Mouse (Mus musculus) hindbrain, embryonic 14.5 days (tissue): Measurements from ENCODE around the gene Inpp5f. TPM values are rescaled to one million over a fixed set of nuclear protein-coding genes. Genes with fewer than 3 reads are reported as not detected.

Experiments
- ATAC-seq: fragments of 200-750 bp; cut with Nextera tagmentation; 2 replicates; pipeline ENCODE4 v1.8.0; 2017; ENCODE audit warnings: moderate number of reproducible peaks, mild to moderate bottlenecking, moderate TSS enrichment, moderate library complexity; ENCODE audit not compliant: low FRiP score
- DNase-seq: peaks from one replicate; pipeline ENCODE4 v3.0.0-alpha.2; 2015; ENCODE audit warnings: low spot score
- H3K27ac ChIP-seq: fragments of 300-500 bp; sonication (generic); 2 replicates; pipeline ENCODE4 v1.5.1; 2014; ENCODE audit warnings: mild to moderate bottlenecking, moderate library complexity
- H3K27me3 ChIP-seq: fragments of 300-500 bp; sonication (generic); 2 replicates; pipeline ENCODE4 v1.6.1; 2014; ENCODE audit warnings: mild to moderate bottlenecking, low read length, mixed read lengths; ENCODE audit not compliant: control insufficient read depth, insufficient read depth
- H3K36me3 ChIP-seq: fragments of 300-500 bp; sonication (generic); replicated peaks from 2 replicates; pipeline ENCODE4 v1.6.1; 2014; ENCODE audit not compliant: control insufficient read depth, insufficient read depth
- H3K4me1 ChIP-seq: fragments of 300-500 bp; sonication (generic); replicated peaks from 2 replicates; pipeline ENCODE4 v1.6.1; 2014; ENCODE audit warnings: antibody characterized with exemption, low read length, mixed read lengths; ENCODE audit not compliant: control insufficient read depth, insufficient read depth
- H3K4me2 ChIP-seq: fragments of 300-500 bp; sonication (generic); replicated peaks from 2 replicates; pipeline ENCODE4 v1.6.1; 2014; ENCODE audit warnings: mild to moderate bottlenecking, moderate library complexity
- H3K4me3 ChIP-seq: fragments of 300-500 bp; sonication (generic); replicated peaks from 2 replicates; pipeline ENCODE4 v1.5.1; 2014; ENCODE audit warnings: mild to moderate bottlenecking, low read length
- H3K9ac ChIP-seq: fragments of 300-500 bp; sonication (generic); 2 replicates; pipeline ENCODE4 v1.6.1; 2014
- H3K9me3 ChIP-seq: fragments of 300-500 bp; sonication (generic); 2 replicates; pipeline ENCODE4 v1.6.1; 2016; ENCODE audit warnings: low read length; ENCODE audit not compliant: control insufficient read depth
- WGBS: fragments of 180-500 bp; shearing (Covaris S2); extraction: QIAGEN DNeasy Blood & Tissue Kit; methylation state at CpG from one replicate; pipeline ENCODE4 v1.1.7; 2014; 5-methylcytosine and 5-hydroxymethylcytosine counted together
- polyA plus RNA-seq: library from polyadenylated mRNA; unstranded; fragments of >200 nt; fragmentation: Nextera tagmentation; extraction: Ambion mirVana; gene quantifications from 2 replicates; pipeline ENCODE4 v1.2.1, GENCODE M21; 2014

The Inpp5f gene
- polyA plus RNA-seq, 1 experiment from 2014 or later: 418 TPM

- Histone ChIP-seq H3K4me2 (no peak overlapping the region), H3K9me3 (no peaks in the 10 kb centered on the region), H3K27me3 (no peaks in the 10 kb centered on the region), H3K4me3 (no peak overlapping the region), H3K4me1 (no peaks in the 10 kb centered on the region; the same call in 1 of the 2 replicates), H3K9ac (no peak overlapping the region), H3K27ac (no peak overlapping the region), H3K36me3 (no peaks in the 10 kb centered on the region)
- ATAC-seq (no peak), DNase-seq (no peak)
- WGBS: 92% methylated on average over 1 of the region's 1 CpGs
Observed at GRCm38 (mm10) chr7:128627723-128628122, 16.6 kb downstream of the Inpp5f start.

GRCm38 (mm10) chr7:128633156-128633555 is 22.0 kb downstream of the Inpp5f start:
- no peak overlapping the region for H3K27ac ChIP-seq
- H3K4me2 ChIP-seq: no peak overlapping the region
- H3K4me3 ChIP-seq: no peak overlapping the region
- DNase-seq: no peak
- H3K9me3 ChIP-seq: no peaks in the 10 kb centered on the region
- H3K27me3 ChIP-seq: no peaks in the 10 kb centered on the region
- no peaks in the 10 kb centered on the region for H3K36me3 ChIP-seq
- no peak for ATAC-seq
- no peak overlapping the region for H3K9ac ChIP-seq
- no peaks in the 10 kb centered on the region for H3K4me1 ChIP-seq
- 92% methylated on average over 4 of the region's 4 CpGs for WGBS

- WGBS: 66% methylated on average over 5 of the region's 5 CpGs
- Histone ChIP-seq H3K4me1 (peaks cover 6% of the 10 kb centered on the region; the same call in 1 of the 2 replicates), H3K9ac (no peak overlapping the region), H3K27me3 (no peaks in the 10 kb centered on the region), H3K36me3 (no peaks in the 10 kb centered on the region), H3K4me2 (no peak overlapping the region), H3K27ac (peak overlapping the region; percentile 62), H3K4me3 (no peak overlapping the region), H3K9me3 (no peaks in the 10 kb centered on the region)
- ATAC-seq (no peak), DNase-seq (no peak)
Observed at GRCm38 (mm10) chr7:128639925-128640485, 28.9 kb downstream of the Inpp5f start.

GRCm38 (mm10) chr7:128641571-128641970 is 30.4 kb downstream of the Inpp5f start:
- ATAC-seq (no peak), DNase-seq (no peak)
- 80% methylated on average over 7 of the region's 7 CpGs for WGBS
- no peaks in the 10 kb centered on the region for H3K9me3 ChIP-seq
- no peak overlapping the region for H3K4me3 ChIP-seq
- H3K27ac ChIP-seq: no peak overlapping the region
- no peak overlapping the region for H3K4me2 ChIP-seq
- H3K9ac ChIP-seq: no peak overlapping the region
- H3K27me3 ChIP-seq: no peaks in the 10 kb centered on the region
- no peaks in the 10 kb centered on the region for H3K36me3 ChIP-seq
- H3K4me1 ChIP-seq: peaks cover 6% of the 10 kb centered on the region; the same call in 1 of the 2 replicates

- DNase-seq (no peak), ATAC-seq (no peak)
- H3K4me1 ChIP-seq: peaks cover 6% of the 10 kb centered on the region; the same call in 1 of the 2 replicates
- H3K36me3 ChIP-seq: no peaks in the 10 kb centered on the region
- no peak overlapping the region for H3K4me2 ChIP-seq
- 78% methylated on average over 5 of the region's 5 CpGs for WGBS
- H3K9ac ChIP-seq: no peak overlapping the region
- no peak overlapping the region for H3K4me3 ChIP-seq
- no peak overlapping the region for H3K27ac ChIP-seq
- H3K9me3 ChIP-seq: no peaks in the 10 kb centered on the region
- H3K27me3 ChIP-seq: no peaks in the 10 kb centered on the region
Observed at GRCm38 (mm10) chr7:128642386-128642785, 31.3 kb downstream of the Inpp5f start.

GRCm38 (mm10) chr7:128656970-128657369 is 45.8 kb downstream of the Inpp5f start:
- ATAC-seq: no peak
- no peaks in the 10 kb centered on the region for H3K4me1 ChIP-seq
- 91% methylated on average over 1 of the region's 1 CpGs for WGBS

GRCm38 (mm10) chr7:128663906-128664305 is 52.8 kb downstream of the Inpp5f start:
- Histone ChIP-seq H3K4me2 (no peak overlapping the region), H3K36me3 (peaks cover 19% of the 10 kb centered on the region), H3K4me3 (no peak overlapping the region), H3K4me1 (no peaks in the 10 kb centered on the region), H3K9ac (no peak overlapping the region), H3K9me3 (no peaks in the 10 kb centered on the region), H3K27me3 (no peaks in the 10 kb centered on the region), H3K27ac (no peak overlapping the region)
- ATAC-seq: no peak
- WGBS: 85% methylated on average over 8 of the region's 8 CpGs
- no peak for DNase-seq

More at GRCm38 (mm10) chr7:128656970-128657369, 45.8 kb downstream of the Inpp5f start:
- H3K27ac ChIP-seq: no peak overlapping the region
- DNase-seq: no peak
- H3K27me3 ChIP-seq: no peaks in the 10 kb centered on the region
- no peak overlapping the region for H3K4me3 ChIP-seq
- no peak overlapping the region for H3K9ac ChIP-seq
- no peak overlapping the region for H3K4me2 ChIP-seq
- H3K9me3 ChIP-seq: no peaks in the 10 kb centered on the region
- H3K36me3 ChIP-seq: no peaks in the 10 kb centered on the region

- WGBS: 91% methylated on average over 11 of the region's 11 CpGs
- peaks cover 20% of the 10 kb centered on the region for H3K36me3 ChIP-seq
- H3K27ac ChIP-seq: no peak overlapping the region
- H3K9me3 ChIP-seq: no peaks in the 10 kb centered on the region
- H3K9ac ChIP-seq: no peak overlapping the region
- ATAC-seq (no peak), DNase-seq (no peak)
- H3K4me1 ChIP-seq: no peaks in the 10 kb centered on the region
- no peaks in the 10 kb centered on the region for H3K27me3 ChIP-seq
- no peak overlapping the region for H3K4me2 ChIP-seq
- no peak overlapping the region for H3K4me3 ChIP-seq
Observed at GRCm38 (mm10) chr7:128664861-128665377, 53.8 kb downstream of the Inpp5f start.

GRCm38 (mm10) chr7:128667788-128668187 is 56.7 kb downstream of the Inpp5f start:
- H3K4me1 ChIP-seq: peaks cover 15% of the 10 kb centered on the region
- peak overlapping the region; percentile 1; the same call in 1 of the 2 replicates for H3K27ac ChIP-seq
- H3K27me3 ChIP-seq: no peaks in the 10 kb centered on the region
- no peak for DNase-seq
- H3K4me2 ChIP-seq: no peak overlapping the region
- H3K36me3 ChIP-seq: peaks cover 20% of the 10 kb centered on the region
- H3K4me3 ChIP-seq: no peak overlapping the region
- ATAC-seq: no peak
- WGBS: 34% methylated on average over 5 of the region's 5 CpGs
- no peak overlapping the region for H3K9ac ChIP-seq
- no peaks in the 10 kb centered on the region for H3K9me3 ChIP-seq
